Mouse (Mus musculus) mature B cell (primary cell): Measurements from ENCODE around the gene Exosc5.

ENCODE experiments used
- in situ Hi-C: fragments of 300-500 bp; cut with MboI; formaldehyde crosslinking; loops from 2 replicates; pipeline ENCODE4 v1.14.3; 2019

The Exosc5 gene

GRCm38 (mm10) chr7:25636373-25636772, 22.6 kb upstream of the Exosc5 start:
- in situ Hi-C loops: no loop called here

- in situ Hi-C loops: no loop called here
Observed at GRCm38 (mm10) chr7:25637099-25637498, 21.9 kb upstream of the Exosc5 start.

DNA sequence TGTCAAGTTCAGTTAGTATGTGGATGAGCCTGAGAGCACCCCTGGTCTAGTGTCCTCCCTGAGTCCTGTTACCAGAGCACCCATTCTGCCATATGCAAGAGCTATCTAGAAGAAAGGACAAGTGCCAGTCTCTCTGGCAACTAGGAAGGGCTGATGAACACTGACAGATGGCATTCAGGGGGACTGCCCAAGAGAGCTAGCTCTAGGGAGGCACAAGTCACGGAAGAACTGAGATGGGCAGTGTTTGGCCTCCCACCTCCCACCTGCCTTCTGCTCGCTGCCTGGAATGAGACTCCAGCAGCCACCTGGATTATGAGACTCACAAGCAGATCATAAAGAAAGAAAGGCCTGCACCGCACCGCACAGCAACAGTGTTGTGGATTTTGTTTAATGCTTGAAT, 19.2 kb upstream of the Exosc5 start:
- in situ Hi-C loops: no loop called here

- in situ Hi-C loops: no loop called here
Observed at GRCm38 (mm10) chr7:25644136-25644535, 14.8 kb upstream of the Exosc5 start.

DNA sequence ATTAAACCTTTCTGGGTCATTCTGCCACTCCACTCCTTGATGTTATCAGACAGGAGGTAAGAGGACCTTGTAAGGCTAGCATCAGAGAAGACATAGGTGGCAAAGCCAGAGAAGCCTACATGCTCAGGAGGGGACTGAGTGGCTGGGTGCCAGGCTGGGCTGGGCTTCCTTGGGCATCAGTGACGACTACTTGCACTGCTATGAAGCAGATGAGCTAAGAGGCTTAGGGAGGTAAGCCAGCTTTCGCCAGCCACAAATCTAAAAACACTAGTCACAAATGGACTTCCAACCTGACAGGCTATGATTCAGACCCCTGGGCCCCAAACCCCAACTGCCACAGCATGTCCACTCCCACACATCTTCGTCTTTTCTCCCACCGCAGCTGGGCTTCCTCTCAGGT, 14.3 kb upstream of the Exosc5 start:
- in situ Hi-C loops: no loop called here

DNA sequence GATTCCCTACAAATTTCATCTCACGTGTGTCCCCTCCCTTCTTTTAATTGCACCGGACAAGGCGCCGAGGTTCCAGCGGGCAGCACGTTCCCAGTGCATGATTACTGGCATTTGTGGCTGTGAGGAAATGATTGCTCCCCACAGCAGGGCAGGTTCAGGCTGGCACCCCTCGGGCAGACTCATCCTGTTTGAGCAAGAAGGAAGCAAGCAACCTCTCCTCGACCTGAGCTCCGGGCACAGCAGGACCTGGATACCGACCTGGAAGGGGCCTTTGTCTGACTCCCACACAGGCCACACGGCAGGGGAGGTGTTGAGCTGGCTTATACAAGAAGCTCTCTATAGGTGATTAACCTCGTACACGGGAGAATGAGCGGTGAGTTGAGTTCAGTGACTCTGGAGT, 13.9 kb upstream of the Exosc5 start:
- in situ Hi-C loops: no loop called here

DNA sequence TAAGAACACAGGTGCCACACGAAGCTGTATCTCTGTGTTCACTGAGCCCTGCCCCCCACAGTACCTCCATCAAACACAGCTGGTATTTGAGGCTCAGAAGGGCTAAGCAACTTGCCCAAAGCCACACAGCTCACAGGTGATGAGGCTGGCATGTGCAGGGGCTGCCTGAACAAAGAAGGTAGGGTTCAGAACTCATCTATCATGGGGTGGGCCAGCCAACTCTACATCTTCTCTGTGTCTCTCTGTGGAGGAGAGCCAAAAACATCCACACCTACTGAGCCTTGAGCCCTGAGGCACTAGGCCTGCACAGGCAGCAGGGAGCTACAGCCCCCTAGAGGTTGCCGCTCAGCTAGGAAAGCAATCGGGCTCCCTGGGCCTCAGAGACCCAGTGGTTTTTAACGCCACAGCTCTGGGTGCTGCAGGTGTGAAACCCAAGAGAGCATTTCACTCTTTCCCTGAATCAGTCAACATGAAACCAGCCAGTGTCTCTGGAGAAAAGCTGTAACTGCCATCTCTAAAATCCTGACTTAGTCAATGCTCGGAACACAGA, 11.3 kb upstream of the Exosc5 start:
- in situ Hi-C loops: no loop called here

DNA sequence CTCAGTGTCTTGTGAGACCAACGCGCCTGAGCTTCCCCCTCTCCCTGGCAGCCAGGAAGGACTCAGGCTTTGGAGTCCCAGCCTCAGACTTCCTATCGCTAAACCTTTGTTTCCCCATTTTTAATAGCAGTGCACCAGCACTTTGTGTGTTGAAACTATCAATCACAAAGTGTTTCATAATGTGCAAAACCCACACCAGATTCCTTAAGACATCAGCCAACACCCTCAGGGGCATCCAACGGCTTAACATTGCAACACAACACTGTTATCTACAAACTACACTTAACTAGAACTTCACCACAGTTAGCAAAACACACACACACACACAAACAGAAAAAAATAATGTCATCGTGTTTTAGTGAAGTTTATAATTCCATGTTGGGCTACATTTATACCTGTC, 9.1 kb upstream of the Exosc5 start:
- in situ Hi-C loops: no loop called here

- in situ Hi-C loops: no loop called here
Observed at GRCm38 (mm10) chr7:25651281-25651680, 7.7 kb upstream of the Exosc5 start.

- in situ Hi-C loops: no loop called here
Observed at GRCm38 (mm10) chr7:25652244-25652759, 6.7 kb upstream of the Exosc5 start.

DNA sequence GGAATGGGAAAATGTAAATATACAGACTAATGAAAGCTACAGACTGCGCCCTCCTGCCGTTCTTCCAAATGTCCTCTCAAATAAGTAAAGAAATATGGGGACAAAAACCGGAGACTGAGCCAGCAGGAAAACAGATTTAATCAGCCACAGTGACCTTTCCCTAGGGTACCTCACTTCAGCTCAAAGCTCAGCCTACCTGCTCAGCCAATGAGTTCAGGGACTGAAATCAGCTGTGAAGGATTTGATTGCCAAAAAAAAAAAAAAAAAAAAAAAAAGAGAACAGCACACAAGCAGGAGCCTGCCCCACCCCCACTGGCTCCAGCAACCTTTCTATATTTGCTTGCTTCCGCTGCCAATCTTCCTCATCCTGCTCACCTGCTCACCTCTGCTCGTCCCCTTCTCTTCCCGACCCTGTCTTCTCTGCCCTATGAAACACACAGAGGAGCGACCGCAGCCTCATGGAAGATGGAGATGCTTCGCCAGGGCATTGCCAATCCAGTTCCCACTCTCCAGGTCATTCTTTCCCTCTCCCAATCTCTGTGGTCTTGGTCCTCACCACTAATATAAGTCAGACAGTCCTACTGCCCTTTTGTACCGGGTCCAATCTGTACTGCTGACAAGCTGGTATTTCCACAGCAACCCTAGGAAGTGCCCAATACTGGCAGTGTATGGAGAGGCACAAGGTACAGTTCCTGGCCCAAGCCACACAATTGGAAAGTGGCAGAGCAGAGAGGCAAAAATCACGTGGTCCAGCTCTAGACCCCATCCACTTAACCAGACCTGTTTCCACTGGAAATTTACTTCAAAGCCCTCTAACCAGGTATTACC, 3.1 kb upstream of the Exosc5 start:
- in situ Hi-C loops: loop anchor here (5.0 kb wide), 1 partner anchor 34 kb away; no protein-coding TSS in a partner anchor

DNA sequence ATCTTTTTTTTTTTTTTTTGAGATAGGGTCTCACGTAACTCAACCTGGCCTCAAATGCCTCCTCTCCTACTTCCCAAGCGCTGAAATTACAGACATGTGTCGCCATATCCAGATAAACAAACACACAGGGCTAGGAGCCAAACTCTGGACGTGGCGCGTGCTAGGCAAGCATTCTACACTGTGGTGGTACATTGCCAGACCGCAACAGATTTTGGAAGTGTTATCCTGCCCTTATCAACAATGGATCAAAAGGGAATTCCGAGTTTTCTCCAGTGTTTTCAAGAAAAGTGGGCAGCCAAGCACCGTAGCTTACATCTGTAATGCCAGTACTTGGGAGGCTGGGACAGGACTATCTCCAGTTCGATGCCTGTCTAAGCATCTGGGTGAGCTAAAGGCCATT, 1.2 kb upstream of the Exosc5 start:
- in situ Hi-C loops: loop anchor here (5.0 kb wide), 1 partner anchor 35 kb away; no protein-coding TSS in a partner anchor

- in situ Hi-C loops: no loop called here
Observed at GRCm38 (mm10) chr7:25666381-25666780, 7.4 kb downstream of the Exosc5 start.

DNA sequence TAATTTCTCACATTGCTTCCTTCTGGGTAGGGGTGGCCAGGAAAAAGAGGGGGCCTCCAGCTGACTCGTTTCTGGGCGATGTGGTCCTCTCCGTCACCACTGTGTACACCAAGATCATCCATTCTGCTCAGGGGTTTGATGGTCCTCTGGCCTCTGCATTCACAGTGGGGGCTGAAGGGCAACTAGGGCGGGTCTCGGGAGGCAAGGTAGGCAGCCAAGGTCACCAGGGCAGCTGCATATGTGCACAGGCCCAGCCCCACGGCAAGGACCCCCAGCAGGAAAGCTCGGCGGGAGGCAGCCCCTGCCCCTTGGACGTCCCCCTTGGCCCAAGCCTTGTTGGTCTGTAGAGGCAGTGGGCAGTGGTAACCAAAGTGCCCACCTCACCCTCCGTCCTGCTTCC, 10.2 kb downstream of the Exosc5 start:
- in situ Hi-C loops: no loop called here

- in situ Hi-C loops: no loop called here
Observed at GRCm38 (mm10) chr7:25669631-25670030, 10.7 kb downstream of the Exosc5 start.

DNA sequence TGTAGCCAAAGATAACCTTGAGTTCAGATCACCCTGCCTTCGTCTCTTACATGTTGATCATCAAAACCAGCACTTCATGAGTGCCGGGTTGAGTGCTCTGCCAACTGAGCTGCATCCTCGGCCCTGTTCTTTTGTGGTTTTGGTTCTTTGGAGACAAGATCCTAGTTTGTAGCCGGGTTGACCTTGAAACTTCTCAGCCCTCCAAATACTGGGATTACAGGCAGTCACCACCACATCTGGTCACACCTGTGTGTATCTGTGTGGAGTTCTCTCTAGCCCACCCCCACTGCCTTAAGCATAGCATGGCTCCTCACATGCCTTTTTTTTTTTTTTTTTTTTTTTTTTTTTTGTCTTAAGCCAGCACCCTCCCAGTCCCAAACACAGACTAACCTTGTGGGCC, 11.1 kb downstream of the Exosc5 start:
- in situ Hi-C loops: no loop called here

DNA sequence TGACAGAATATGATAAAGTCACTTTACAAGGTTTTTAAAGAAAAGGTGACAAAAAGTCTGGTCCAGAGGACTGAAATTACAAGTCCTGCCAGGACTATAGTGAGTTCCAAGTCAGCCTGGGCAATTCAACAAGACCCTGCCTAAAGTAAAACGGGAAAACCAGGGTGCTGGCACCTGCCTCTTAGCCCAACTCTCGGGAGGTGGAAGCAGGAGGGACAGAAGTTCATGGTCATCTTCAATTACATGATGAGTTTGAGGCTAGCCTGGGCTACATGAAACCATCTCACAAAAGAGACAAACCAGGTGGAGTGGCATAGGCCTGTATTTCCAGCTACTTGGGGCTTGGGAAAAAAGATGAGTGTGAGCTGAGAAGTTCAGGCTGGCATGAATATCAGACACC, 12.7 kb downstream of the Exosc5 start:
- in situ Hi-C loops: no loop called here

DNA sequence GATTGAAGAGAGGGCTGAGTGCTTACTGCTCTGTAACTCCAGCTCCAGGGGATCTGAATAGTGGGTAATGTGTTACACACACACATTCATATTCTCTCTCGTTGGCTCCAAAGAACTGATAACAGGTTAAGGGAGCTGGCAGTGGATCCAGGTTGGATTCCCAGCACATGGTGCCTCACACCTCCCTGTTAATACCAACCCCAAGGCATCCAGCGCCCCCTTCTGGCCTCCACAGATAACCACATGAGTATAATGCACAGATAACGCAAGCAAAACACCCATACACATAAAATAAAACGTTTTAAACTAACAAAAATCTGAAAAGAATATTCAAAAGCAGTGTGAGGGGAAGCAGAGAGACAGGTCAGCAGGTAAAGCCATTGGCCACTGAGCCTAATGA, 13.5 kb downstream of the Exosc5 start:
- in situ Hi-C loops: no loop called here

GRCm38 (mm10) chr7:25674297-25674696, 15.3 kb downstream of the Exosc5 start:
- in situ Hi-C loops: no loop called here

GRCm38 (mm10) chr7:25674719-25675300, 15.8 kb downstream of the Exosc5 start, which contains the start of gene Tmem91:
TSS of gene Tmem91 (minus strand) at chr7:25675166.
- in situ Hi-C loops: no loop called here

GRCm38 (mm10) chr7:25675405-25675804, 16.4 kb downstream of the Exosc5 start:
- in situ Hi-C loops: no loop called here

- in situ Hi-C loops: no loop called here
Observed at GRCm38 (mm10) chr7:25676085-25676781, 17.3 kb downstream of the Exosc5 start.
